Mouse (Mus musculus) MEL (cell line): ENCODE results near the gene Pttg1ip.

Experiments
- ETS1 ChIP-seq: IDR thresholded peaks from 2 replicates; pipeline ENCODE4 v1.6.1; 2012; ENCODE audit warnings: low read depth, mild to moderate bottlenecking, inconsistent platforms, low read length, improper control_type of control experiment, moderate library complexity
- ZMIZ1 ChIP-seq: IDR thresholded peaks from 2 replicates; pipeline ENCODE4 v1.6.1; 2012; ENCODE audit warnings: low read depth, mild to moderate bottlenecking, inconsistent platforms, low read length, improper control_type of control experiment, moderate library complexity

DNA sequence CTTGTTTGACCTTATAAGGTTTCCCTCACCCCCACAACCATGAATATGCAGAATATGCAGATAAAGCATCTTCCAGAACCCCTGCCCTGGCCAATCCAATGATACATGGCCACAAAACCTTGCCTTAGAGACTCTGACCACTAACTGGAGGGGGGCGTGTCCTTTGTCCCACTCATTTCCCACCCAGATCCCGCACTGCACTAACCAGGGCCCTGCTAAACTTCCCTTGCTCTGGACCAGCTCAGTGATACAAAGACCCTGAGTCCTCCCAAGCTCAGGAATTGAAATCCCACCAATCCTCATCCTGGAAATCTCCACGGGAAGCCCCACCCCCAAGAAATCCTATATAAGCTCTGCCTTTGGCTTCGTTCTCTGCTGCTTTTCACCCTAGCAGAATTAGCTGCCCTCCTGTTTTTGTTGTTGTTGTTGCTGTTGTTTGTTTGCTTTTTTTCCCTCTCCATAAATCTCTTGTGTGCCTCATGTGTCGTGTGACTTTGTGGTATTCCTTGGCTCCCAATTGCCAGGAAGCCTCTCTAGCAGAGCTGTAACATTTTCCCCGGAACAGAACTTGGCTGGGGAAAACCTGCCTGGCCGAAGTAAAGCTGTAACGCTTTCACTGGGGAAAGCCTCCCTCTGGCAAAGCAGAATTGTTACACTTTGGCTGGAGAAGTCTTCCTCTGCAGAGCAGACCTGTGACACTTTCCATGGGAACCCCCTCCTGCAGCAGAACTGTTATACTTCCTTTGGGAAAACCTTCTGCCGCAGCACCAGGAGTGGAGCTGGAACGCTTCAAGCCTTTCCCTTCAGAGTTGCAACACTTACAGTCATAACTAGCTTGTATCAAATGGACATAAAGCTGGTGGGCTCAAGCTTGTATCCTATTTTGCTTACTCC is 1.2 kb upstream of the Pttg1ip start:
- no peak for TF ChIP-seq ETS1
- no peak for TF ChIP-seq ZMIZ1
